Mouse (Mus musculus) heart, adult 2 months (tissue): ENCODE results near the gene Mfsd5. TPM values are rescaled to one million over a fixed set of nuclear protein-coding genes. Genes with fewer than 3 reads are reported as not detected.

Experiments used
- DNase-seq, 2 experiments: peaks; one replicate each; pipeline ENCODE4 v3.0.0; 2021
- H3K27ac ChIP-seq: fragments of 200-600 bp; 2 replicates; pipeline ENCODE4 v1.8.1; 2022
- H3K27me3 ChIP-seq: fragments of 200-500 bp; 2 replicates; pipeline ENCODE4 v1.6.1; 2012; ENCODE audit warnings: mild to moderate bottlenecking, low read length, inconsistent platforms, mixed read lengths; ENCODE audit not compliant: control insufficient read depth, insufficient read depth
- H3K36me3 ChIP-seq: fragments of 200-500 bp; 2 replicates; pipeline ENCODE4 v1.6.1; 2012; ENCODE audit warnings: low read length, inconsistent platforms; ENCODE audit not compliant: control insufficient read depth, insufficient read depth
- H3K4me1 ChIP-seq: fragments of 200-500 bp; 2 replicates; pipeline ENCODE4 v1.6.1; 2011; ENCODE audit warnings: low read length; ENCODE audit not compliant: control insufficient read depth, insufficient read depth
- H3K4me3 ChIP-seq: fragments of 200-600 bp; 2 replicates; pipeline ENCODE4 v1.8.1; 2022
- H3K79me2 ChIP-seq: fragments of 200-500 bp; replicated peaks from 2 replicates; pipeline ENCODE4 v1.6.1; 2012; ENCODE audit warnings: mild to moderate bottlenecking, inconsistent platforms, low read length, moderate library complexity, mixed read lengths; ENCODE audit not compliant: control insufficient read depth, insufficient read depth
- H3K9ac ChIP-seq: fragments of 200-500 bp; 2 replicates; pipeline ENCODE4 v1.6.1; 2012; ENCODE audit warnings: low read depth, mild to moderate bottlenecking, control low read depth, inconsistent platforms, low read length, mixed read lengths
- CTCF ChIP-seq: fragments of 200-600 bp; IDR thresholded peaks from 2 replicates; pipeline ENCODE4 v1.8.1; 2022; ENCODE audit warnings: antibody characterized with exemption, mild to moderate bottlenecking, moderate library complexity
- EP300 ChIP-seq: fragments of 200-500 bp; IDR thresholded peaks from 2 replicates; pipeline ENCODE4 v1.6.1; 2011; ENCODE audit warnings: low read depth, low read length, control low read depth; ENCODE audit not compliant: insufficient read depth
- POLR2A ChIP-seq: fragments of 200-500 bp; IDR thresholded peaks from 2 replicates; pipeline ENCODE4 v1.6.1; 2011; ENCODE audit warnings: mild to moderate bottlenecking, low read depth, low read length, control low read depth; ENCODE audit not compliant: insufficient read depth
- WGBS: fragments of 180-500 bp; shearing (Covaris S2); methylation state at CpG from one replicate; pipeline ENCODE4 v1.1.7; 2018; 5-methylcytosine and 5-hydroxymethylcytosine counted together
- intact Hi-C: fragments of 180-260 bp; cut with DNase I; formaldehyde crosslinking; loops from one replicate; pipeline ENCODE4 v1.15.1; 2025
- polyA plus RNA-seq: library from polyadenylated mRNA; depleted of rRNA; stranded (reverse); fragments of >200 nt; gene quantifications from 2 replicates; pipeline ENCODE4 v1.2.3, GENCODE M21; 2012
- total RNA-seq, 2 experiments: library from RNA; stranded (reverse); gene quantifications; 2 replicates each; pipeline ENCODE4 v1.2.3; 2021

Gene Mfsd5
- total and polyA plus RNA-seq, 3 experiments: 17.0 to 37.8 (median 19.4) TPM

DNA sequence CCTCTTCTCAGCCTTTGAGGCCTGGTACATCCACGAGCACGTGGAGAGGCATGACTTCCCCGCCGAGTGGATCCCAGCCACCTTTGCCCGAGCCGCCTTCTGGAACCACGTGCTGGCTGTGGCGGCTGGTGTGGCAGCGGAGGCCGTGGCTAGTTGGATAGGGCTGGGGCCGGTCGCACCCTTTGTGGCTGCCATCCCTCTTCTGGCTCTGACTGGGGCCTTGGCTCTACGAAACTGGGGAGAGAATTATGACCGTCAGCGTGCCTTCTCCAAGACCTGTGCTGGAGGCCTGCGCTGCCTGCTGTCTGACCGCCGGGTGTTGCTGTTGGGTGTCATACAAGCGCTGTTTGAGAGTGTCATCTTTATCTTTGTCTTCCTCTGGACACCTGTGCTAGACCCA lies 1.4 kb downstream of the Mfsd5 start:
- Histone ChIP-seq H3K27ac (no peak overlapping the region), H3K9ac (no peak overlapping the region)
- no peak for TF ChIP-seq EP300
- TF ChIP-seq CTCF: no peak
- TF ChIP-seq POLR2A: no peak

DNA sequence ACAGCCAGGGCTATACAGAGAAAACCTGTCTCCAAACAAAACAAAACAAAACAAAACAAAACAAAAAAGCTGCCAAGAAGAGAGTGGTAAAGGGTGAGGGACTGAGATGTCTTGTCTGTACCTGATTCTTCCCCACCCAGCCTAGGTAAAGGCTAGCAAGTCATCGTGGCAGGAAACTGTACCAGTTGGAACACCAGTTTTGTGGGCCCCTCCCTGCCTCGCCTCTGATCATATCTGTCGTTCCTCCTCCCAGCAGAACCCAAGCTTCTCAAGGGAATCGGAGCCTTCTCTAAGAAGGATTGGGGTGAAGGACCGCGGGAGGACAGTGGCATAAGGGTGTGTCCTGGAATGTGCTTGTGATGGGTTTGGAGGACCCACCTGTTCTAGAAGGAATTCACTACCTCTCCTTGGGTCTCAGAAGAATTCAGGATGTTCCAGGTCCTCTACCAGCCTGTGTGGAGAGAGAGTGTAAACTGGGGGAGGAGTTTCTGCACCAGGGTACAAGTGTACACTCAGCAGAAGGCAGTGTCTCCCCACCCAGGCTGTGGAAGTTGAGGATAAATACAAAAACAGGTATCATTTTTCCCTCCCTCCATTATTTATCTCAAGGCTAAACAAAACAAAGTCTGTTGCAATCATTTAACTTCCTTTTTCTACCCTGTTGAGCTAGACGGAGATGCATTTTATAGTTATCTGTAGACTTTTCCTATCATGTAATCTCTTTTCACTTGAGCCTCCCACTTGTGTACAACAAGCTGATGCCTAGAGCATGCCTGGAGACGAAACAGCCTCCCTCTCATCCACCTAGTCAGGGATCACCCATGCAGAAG lies 3.4 kb downstream of the Mfsd5 start:
- no peak for TF ChIP-seq POLR2A
- no peak for TF ChIP-seq EP300
- TF ChIP-seq CTCF: no peak
- intact Hi-C loops: loop anchor here (10.0 kb wide), 1 partner anchor 162 kb away; the partner anchor contains the start of gene Amhr2
- no peak overlapping the region for H3K27ac ChIP-seq
- H3K36me3 ChIP-seq: no peaks in the 10 kb centered on the region
- DNase-seq: no peak
- H3K79me2 ChIP-seq: peaks cover 2% of the 10 kb centered on the region; the same call in 1 of the 2 replicates
- WGBS: 64% methylated on average over 8 of the region's 8 CpGs
- no peaks in the 10 kb centered on the region for H3K27me3 ChIP-seq
- no peak overlapping the region for H3K4me3 ChIP-seq
- H3K4me1 ChIP-seq: peaks cover 8% of the 10 kb centered on the region; the same call in 1 of the 2 replicates
- H3K9ac ChIP-seq: no peak overlapping the region

More for the DNA sequence above, 1.4 kb downstream of the Mfsd5 start:
- no peak for DNase-seq
- Histone ChIP-seq H3K4me1 (peaks cover 8% of the 10 kb centered on the region; the same call in 1 of the 2 replicates), H3K4me3 (no peak overlapping the region; the same call in 1 of the 2 replicates), H3K36me3 (no peaks in the 10 kb centered on the region), H3K27me3 (no peaks in the 10 kb centered on the region), H3K79me2 (peaks cover 2% of the 10 kb centered on the region; the same call in 1 of the 2 replicates)
- intact Hi-C loops: loop anchor here (1.0 to 10.0 kb wide), 2 partner anchors 14 to 164 kb away; partner anchors contain the start of gene Amhr2
- 91% methylated on average over 19 of the region's 19 CpGs for WGBS

- no peaks in the 10 kb centered on the region for H3K27me3 ChIP-seq
- H3K27ac ChIP-seq: no peak overlapping the region
- WGBS: 39% methylated on average over 3 of the region's 3 CpGs
- intact Hi-C loops: loop anchor here (2.0 to 10.0 kb wide), 2 partner anchors 93 to 161 kb away; partner anchors contain the start of gene Amhr2
- H3K79me2 ChIP-seq: peaks cover 2% of the 10 kb centered on the region; the same call in 1 of the 2 replicates
- H3K36me3 ChIP-seq: no peaks in the 10 kb centered on the region
- H3K4me3 ChIP-seq: no peak overlapping the region
- no peak for TF ChIP-seq CTCF
- TF ChIP-seq EP300: no peak
- no peak for TF ChIP-seq POLR2A
- DNase-seq: no peak
- peaks cover 8% of the 10 kb centered on the region; the same call in 1 of the 2 replicates for H3K4me1 ChIP-seq
- H3K9ac ChIP-seq: no peak overlapping the region
Measured at GRCm38 (mm10) chr15:102283648-102284047, 4.4 kb downstream of the Mfsd5 start.

DNA sequence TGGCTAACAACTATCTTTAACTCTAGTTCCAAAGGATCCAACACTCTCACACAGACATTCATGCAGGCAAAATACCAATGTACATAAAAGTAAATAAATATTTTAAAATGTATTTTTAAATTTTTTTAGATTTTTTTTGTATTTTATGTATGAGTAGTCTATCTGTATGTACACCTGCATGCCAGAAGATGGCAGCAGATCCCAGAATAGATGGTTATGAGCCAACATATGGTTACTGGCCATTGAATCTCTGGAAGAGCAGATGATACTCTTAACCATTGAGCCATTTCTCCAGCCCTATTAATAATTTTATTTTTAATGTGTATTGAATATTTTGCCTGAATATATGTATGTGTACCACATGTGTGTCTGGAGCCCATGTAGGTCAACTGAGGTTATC lies 8.1 kb downstream of the Mfsd5 start:
- Histone ChIP-seq H3K4me1 (peaks cover 1% of the 10 kb centered on the region; the same call in 1 of the 2 replicates), H3K36me3 (no peaks in the 10 kb centered on the region), H3K27me3 (no peaks in the 10 kb centered on the region), H3K79me2 (no peaks in the 10 kb centered on the region), H3K27ac (no peak overlapping the region), H3K4me3 (no peak overlapping the region), H3K9ac (no peak overlapping the region)
- intact Hi-C loops: loop anchor here (1.0 to 10.0 kb wide), 2 partner anchors 29 to 157 kb away; partner anchors contain the start of gene Amhr2
- TF ChIP-seq CTCF (peak; percentile 90; the same call in 1 of the 2 replicates), EP300 (no peak), POLR2A (no peak)
- no peak for DNase-seq

- Histone ChIP-seq H3K27ac (peak within 1 kb of the TSS; percentile 56), H3K9ac (peak within 1 kb of the TSS; percentile 30; the same call in 1 of the 2 replicates), H3K4me3 (peak within 1 kb of the TSS; percentile 80), H3K27me3 (no peaks in the 10 kb centered on the region), H3K79me2 (no peaks in the 10 kb centered on the region), H3K4me1 (peaks cover 2% of the 10 kb centered on the region; the same call in 1 of the 2 replicates), H3K36me3 (no peaks in the 10 kb centered on the region)
- TF ChIP-seq POLR2A (peak; percentile 81), EP300 (peak; percentile 42; the same call in 1 of the 2 replicates), CTCF (no peak)
- intact Hi-C loops: no loop called here
- peak; percentile 94 to 95 for DNase-seq
- 4% methylated on average over 25 of the region's 25 CpGs for WGBS
Measured at GRCm38 (mm10) chr15:102295633-102296367, 16.5 kb downstream of the Mfsd5 start, which contains the start of gene Espl1. Gene Espl1, plus strand, starts transcription at chr15:102296266.
